23 mouse cellular contexts compared by ENCODE assay signal in the genomic region with DNA sequence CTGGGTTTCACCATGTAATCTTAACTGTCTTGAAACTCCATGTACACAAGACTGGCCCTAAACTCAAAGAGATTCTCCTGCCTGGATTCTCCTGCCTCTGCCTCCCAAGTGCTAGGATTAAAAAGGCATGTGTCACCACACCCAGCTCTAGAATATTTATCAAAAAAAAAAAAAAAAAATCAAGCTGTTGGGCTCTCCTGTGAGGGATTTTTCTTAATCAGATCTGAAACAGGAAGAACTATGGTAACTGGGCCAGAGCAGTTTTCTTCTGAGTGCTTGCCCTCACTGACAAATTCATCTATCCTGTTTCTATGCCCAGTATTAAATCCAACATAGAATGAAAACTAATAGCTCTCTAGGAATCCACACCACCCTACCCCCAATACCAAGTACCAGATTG.
"Had no signal": no experiment of that assay in that cellular context is flagged by ENCODE, and none has a peak within 500 bp of the region (broad histone marks: within the 10 kb centered on the region; RNA-seq: fewer than 3 reads in every experiment).

No protein-coding gene starts in this region.

- H3K9ac ChIP-seq: intestine, embryonic 15.5 days; kidney, embryonic 15.5 days; limb, embryonic 12.5 days; limb, embryonic 15.5 days; midbrain, embryonic 12.5 days; neural tube, embryonic 13.5 days had no signal

- H3K4me2 ChIP-seq: intestine, embryonic 15.5 days; kidney, embryonic 15.5 days; limb, embryonic 12.5 days; limb, embryonic 15.5 days; midbrain, embryonic 12.5 days; neural tube, embryonic 13.5 days had no signal

- H3K4me3 ChIP-seq: intestine, embryonic 15.5 days; kidney, embryonic 15.5 days; left cerebral cortex, adult 2 months; limb, embryonic 12.5 days; limb, embryonic 15.5 days; midbrain, embryonic 12.5 days; myocyte; neural tube, embryonic 13.5 days had no signal

- H3K27me3 ChIP-seq: intestine, embryonic 15.5 days; kidney, embryonic 15.5 days; limb, embryonic 12.5 days; limb, embryonic 15.5 days; midbrain, embryonic 12.5 days; neural tube, embryonic 13.5 days had no signal

- H3K36me3 ChIP-seq: intestine, embryonic 15.5 days; kidney, embryonic 15.5 days; limb, embryonic 12.5 days; limb, embryonic 15.5 days; midbrain, embryonic 12.5 days; neural tube, embryonic 13.5 days had no signal

- H3K27ac ChIP-seq: intestine, embryonic 15.5 days; kidney, embryonic 15.5 days; left cerebral cortex, adult 2 months; limb, embryonic 12.5 days; limb, embryonic 15.5 days; midbrain, embryonic 12.5 days; neural tube, embryonic 13.5 days had no signal

- H3K9me3 ChIP-seq: intestine, embryonic 15.5 days; kidney, embryonic 15.5 days; limb, embryonic 12.5 days; limb, embryonic 15.5 days; midbrain, embryonic 12.5 days; neural tube, embryonic 13.5 days had no signal

- ATAC-seq: intestine, embryonic 15.5 days; midbrain, embryonic 16.5 days had no signal

- DNase-seq: kidney, adult 11 months; kidney, adult 8-10 months; kidney, postnatal 10 days; kidney, postnatal 36 days; layer of hippocampus, postnatal 36 days; left cerebral cortex, postnatal 4 days; lung, adult 2 months; lung, postnatal 14 days; lung, postnatal 4 days; retina, postnatal 1 day; right cerebral cortex, postnatal 25 days; spleen, adult 18-20 months; thymus, adult 18-20 months; thymus, postnatal 36 days had no signal

- H3K4me1 ChIP-seq: intestine, embryonic 15.5 days; limb, embryonic 12.5 days; limb, embryonic 15.5 days; midbrain, embryonic 12.5 days had no signal
